Mouse (Mus musculus): ENCODE data around the gene Zfp26.

The Zfp26 gene

DNA sequence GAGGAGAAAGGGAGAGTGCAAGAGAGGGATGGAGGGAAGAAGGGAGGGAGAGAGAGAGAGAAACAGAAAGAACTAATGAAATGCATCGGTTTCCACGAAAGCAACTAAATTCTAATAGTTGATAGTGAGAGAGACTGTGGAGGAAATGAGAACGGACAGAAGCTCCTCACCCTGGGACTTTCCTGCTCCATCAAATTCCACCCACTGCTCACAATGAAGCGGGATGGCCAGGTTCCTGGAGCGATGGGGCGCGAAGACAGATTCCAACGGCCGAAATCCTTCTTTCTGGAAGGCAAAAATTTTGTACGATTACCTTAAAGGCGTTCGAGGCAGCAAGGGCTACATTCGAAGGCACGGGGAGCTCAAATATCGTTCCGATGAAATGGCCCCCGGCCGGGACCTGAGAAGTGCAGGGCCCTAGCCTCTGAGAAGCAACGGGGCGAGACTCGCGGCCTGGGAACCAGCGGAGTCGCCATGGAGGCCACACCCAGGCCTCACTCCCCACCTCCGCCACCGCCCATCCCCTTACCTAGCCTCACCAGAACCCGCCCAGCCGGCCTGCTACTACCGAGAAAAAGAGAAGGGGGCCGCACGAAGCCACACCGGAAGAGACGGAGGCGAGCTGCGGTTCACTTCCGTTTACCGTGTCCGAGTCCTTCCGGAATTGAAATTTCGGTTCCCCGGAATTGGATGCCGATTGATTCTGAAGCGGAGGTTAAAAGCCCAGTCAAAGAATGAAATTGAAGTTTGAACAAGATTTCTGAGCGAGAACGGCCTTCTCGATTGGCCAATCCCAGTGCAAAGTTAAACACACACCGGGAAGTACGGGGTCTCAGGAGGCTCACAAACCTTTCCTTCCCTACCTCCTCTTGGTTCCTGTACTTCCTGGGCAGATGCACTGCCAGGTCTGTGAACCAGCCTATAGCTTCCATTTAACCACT, at the start of gene Zfp26:
Gene Zfp26 (minus strand): TSS at position 786 of the 941 bp plus-strand sequence.
- DNase-seq (ENCODE audit: low read depth, low spot score) = peak; percentile 92

DNA sequence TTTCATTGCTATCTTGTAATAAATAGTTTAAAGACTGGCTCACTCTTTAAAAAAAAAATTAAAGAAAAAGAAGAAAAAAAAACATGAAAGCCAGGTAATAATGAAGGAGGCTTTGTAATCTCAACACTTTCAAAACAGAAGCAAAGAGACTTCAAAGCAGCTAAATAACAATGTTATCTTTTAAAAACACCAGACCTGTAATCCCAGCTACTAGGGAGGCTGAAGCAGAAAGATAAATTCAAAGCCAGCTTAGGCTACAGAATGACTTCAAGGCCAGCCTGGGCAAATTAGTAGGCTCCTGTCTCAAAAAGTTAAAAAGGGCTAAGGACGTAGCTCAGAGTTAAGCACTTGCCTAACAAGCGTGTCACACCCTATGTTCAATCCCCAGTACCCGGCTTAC, 49.7 kb upstream of the Zfp26 start:
- no peak for DNase-seq (ENCODE audit: low read depth, low spot score)

DNA sequence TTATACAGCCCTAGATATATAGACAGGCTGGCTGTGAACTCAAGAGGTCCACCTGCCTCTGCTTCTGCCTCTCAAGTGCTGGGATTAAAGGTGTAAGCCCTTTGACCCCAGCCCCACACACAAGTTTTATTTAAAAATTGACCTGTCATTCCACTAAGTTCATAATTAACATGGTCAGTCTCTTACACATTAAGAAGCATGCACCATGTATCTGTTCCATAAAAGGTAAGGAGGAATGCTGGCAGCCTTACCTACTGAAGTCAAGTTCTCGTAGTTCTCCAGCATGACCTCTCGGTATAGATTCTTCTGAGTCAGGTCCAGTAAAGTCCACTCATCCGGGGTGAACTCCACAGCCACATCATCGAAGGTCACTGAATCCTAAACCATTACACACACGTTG, 44.8 kb upstream of the Zfp26 start:
- DNase-seq (ENCODE audit: low read depth, low spot score) = no peak

DNA sequence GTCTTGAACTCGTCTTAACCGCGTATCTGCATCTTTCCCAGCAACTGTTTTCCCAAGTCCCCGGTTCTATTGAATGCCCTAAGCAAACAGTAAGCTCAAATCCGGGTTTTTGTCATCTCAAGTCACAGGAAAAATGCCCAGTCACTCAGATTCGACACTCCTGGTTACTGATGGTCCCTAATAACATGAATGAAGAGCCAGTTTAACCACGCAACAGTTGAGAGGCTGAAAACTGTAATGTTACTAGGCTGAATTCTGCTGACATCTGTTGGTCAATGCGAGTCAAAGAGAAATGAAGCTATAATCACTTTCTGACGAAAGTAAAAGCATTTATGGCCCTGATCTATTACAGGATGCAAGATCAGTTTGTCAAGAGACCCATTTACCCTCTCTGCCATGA, 33.3 kb upstream of the Zfp26 start:
- DNase-seq (ENCODE audit: low read depth, low spot score) = peak; percentile 49

DNA sequence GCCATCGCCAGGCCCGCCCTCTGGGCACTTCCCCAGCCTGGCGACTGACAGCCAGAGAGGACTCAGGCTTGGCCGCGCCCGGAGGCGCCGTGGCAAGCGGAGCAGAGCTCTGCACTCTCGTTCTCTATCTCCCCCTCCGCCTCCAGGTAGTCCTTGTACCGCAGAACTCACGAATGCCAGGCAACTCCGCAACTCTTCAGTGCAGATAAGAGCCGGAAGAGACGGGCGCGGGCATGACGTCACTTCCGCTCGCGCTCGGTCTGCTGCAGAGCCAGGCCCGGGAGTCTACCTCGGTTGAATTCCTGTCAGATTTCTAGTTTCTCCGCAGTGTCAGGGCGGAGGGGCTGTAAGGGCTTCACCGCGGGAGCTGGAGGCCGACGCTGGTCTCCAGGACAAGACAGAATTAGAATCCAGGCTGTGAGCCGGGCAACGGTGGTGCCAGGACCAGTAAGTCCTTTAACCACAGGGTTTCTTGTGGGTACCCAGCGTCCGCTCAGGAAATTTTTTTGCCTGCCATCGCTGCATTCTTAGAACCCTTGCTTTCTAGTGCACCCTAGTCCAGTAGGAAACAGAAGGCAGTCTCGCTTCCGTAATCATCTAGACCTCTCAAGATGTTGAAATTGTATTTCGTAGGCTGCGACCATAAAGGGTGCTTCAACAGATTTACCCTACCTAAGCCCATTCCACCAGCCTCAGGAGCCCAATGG, 32.7 kb upstream of the Zfp26 start, which contains the start of gene Zfp426:
Gene Zfp426 (minus strand): TSS at position 220 of the 707 bp plus-strand sequence.
- peak; percentile 98 for DNase-seq (ENCODE audit: low read depth, low spot score)

DNA sequence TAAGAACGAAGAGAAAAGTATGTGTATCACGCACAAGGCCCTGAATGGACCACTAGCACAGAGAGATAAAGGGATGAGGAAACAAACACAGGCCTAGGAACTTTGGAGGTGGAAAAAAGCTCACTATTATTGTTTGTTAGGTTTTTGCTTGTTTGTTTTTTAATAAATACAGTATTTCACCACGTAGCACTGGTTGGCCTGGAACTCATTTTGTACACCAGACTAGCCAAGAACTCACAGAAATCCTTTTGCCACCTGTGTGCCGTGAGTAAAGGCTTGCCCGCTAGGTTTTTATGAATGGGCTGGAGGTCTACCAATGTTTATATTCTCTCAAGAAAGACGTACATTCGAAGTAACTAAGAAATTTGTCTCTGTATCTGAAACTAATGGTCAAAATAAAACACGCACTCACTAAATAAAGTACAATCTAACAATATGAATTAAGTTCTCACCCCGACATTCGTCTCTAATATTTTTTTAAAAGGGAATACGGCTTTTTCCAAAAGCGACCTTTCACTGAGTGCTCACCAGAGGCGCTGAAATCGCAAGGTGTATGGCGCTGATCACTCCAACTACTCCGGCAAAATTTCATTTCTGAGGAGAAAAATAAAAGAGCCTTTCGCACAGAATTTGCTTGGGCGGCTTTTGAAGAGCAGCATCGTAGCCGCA, 32.0 kb upstream of the Zfp26 start:
- peak; percentile 15 for DNase-seq (ENCODE audit: low read depth, low spot score)

DNA sequence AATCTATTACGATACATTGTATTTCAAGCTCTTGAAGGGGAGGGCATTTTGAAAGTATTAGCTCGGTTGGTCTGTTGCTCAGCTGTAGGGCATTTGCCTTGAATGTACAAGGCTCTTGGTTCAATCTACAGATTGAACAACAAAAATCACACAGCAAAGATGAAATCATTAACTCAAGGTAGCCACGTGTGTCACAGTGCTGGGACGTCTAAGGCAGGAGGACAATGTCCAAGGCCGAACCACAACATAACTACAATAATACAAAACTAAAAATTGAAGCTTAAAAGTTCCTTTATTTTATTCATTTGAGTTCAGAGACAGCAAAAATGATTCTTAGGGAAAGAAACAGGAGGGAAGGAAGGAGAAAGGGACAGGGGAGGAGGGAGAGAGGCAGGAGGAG, 29.6 kb upstream of the Zfp26 start:
- DNase-seq (ENCODE audit: low read depth, low spot score) = no peak

DNA sequence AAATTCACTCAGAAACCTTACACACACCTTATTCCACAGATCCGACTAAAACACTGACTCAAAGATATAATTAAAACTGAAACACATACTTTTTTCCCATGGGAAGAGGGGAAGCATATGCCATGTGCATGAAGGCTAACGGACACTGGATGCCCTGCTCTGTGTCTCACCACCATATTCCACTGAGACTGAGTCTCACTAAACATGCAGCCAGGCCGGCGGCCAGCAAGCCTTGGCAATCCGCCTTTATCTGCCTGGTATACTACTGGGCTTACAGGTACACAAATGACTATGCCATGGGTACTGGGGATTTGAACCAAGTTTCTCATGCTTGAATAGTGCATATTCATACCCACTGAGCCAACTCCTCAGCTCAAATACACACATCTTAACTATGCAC, 19.4 kb upstream of the Zfp26 start:
- no peak for DNase-seq (ENCODE audit: low read depth, low spot score)

DNA sequence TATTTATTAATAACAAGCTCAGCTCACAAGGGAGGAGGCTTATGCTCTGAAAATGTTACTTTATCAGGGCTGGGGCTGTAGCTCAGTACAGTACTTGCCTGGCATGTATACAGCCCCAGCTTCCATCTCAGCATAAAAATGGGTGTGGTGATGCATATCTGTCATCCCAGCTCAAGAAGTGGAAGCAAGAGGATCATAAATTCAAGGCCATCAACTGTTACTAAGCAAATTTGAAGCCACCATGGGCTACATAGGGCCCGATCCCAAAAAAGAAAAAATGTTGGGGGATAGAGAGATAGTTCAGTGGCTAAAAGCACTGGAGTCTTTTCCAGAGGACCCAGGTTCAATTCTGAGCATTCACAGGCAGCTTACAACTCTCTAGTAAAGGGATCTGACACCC, 16.7 kb upstream of the Zfp26 start:
- DNase-seq (ENCODE audit: low read depth, low spot score) = no peak

DNA sequence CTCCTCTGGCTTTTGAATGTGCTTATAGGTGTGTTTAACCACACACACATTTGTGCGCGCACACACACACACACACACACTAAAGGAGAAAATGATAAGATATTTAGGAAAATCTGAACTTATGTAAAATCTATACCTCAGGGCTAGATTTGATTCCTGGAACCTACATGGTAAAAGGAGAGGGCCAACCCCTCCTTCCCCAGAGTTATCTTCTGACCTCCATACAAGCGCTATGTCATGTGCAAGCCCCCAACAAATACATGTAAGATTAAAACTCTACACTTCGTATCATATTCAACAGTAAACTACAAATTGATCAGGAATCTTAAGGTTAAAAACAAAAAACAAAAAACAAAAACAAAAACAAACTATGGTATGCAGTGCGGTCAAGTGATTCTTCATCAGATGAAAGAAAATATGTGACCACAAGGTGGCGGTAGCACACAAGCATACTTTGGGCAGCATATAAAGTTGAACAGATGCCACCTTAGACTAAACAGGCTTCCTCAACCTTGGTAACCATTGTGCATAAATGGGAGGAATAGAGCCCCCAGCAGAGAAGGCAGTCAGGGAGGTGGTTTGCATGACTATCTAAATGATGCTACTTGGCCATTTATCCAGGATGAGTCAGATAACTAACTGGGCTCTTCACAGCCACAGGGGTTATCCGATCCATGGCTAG, 6.9 kb upstream of the Zfp26 start:
- peak; percentile 84 for DNase-seq (ENCODE audit: low read depth, low spot score)

DNA sequence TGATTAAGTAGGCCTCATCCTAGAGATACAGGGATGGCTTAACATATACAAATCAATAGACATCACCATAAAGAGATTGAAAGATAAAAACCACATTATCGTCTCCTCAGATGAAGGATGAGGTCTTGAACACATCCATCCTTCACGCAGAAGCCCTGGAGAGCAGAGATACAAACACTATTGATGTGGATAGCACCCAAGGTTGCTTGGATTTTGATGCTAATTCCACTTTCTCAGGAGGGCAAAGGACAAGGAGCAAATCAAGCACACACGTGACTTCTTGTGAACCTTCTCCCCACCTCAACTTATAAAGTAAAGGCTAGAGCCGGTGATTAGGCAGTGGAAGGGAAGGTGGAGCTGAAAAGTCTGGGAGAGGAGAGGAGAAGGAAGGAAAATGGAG, 6.3 kb downstream of the Zfp26 start:
- no peak for DNase-seq (ENCODE audit: low read depth, low spot score)

DNA sequence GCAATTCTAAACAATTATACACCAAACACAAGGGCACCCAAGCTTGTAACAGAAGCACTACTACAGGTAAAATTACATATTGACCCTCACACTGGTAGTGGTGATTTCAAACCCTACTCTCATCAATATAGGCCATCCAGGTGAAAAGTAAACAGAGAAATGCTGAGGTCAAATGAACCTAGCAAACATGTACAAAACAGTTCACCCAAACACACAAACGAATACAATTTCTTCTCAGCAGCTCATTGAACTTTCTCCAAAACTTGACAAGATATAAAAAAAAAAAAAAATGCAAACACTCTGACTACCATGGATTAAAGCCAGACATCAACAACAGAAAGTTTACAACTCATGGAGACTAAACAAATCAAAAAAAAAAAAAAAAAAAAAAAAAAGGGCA, 8.5 kb downstream of the Zfp26 start:
- DNase-seq (ENCODE audit: low read depth, low spot score) = no peak

DNA sequence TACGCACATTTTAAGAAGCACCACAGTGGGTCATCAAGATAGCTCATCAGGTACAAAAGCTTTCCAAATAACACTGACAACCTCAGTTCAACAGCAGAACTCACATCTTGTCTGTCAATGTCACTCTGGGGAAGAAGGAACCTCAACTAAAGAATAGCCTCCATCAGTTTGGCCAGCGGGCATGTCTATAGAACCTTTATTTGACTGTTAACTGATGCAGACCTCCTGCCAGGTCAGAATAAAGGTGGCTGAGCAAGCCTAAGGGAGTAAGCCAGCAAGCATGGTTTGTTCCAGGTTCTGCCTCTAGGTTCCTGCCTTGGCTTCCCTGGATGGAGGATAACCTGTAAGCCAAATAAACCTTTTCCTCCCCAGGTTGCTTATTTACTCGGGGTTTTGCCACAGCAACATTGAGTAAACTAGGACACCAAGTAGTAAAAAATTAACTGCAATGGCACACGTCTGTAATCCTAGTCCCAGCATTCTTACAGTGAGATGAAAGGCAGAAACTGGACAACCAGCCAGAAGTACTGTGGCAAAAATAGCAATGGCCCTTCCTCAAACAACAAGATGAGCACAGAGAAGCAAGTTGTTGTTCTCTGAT, 16.7 kb downstream of the Zfp26 start:
- no peak for DNase-seq (ENCODE audit: low read depth, low spot score)

DNA sequence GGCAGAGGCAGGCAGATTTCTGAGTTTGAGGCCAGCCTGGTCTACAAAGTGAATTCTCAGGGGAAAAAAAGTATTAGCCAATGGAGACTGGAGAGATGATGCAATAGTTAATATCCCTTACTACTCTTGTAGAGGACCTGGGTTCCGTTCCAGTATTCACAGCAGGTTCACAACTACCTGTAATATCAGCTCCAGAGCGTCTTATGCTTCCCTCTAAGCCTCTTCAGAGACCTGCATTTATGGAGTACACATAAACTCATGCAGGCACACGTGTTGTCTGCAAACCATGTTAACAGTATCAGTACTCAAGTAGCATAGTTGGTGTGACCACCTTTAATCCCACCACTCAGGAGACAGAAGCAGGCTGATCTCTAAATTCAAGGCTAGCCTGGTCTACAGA, 30.0 kb downstream of the Zfp26 start:
- DNase-seq (ENCODE audit: low read depth, low spot score) = no peak

DNA sequence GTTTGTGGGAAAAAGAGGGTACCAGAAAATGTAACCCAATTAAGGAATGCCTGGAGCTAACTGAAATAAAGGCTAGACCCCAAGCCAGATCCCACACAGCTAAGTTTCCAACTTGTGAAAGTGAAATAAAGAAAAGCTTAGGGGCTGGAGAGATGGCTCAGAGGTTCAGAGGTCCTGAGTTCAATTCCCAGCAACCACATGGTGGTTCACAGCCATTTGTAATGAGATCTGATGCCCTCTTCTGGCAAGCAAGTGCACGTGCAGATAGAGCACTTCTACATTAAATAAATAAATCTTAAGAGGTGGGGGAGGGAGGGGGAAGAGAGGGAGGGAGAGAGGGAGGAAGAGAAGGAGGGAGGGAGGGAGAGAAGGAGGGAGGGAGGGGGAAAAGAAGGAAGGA, 48.5 kb downstream of the Zfp26 start:
- no peak for DNase-seq (ENCODE audit: low read depth, low spot score)

DNA sequence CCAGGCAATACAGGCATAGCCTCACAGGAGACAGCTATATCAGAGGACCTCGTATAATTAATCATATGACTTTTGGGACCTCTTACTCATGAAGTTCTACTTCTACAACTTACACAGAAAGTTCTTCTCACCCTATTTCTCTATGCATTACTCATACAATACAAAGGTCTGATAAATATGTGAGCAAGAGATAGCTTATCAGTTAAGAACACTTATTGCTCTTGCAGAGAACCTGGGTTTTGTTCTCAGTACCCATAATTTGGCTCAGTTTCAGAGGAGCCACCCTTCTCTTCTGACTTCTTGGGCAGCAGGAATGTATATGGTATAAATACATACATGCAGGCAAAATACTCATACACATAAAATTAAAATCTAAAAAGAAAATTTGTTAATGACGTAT, 50.6 kb downstream of the Zfp26 start:
- DNase-seq (ENCODE audit: low read depth, low spot score) = no peak

DNA sequence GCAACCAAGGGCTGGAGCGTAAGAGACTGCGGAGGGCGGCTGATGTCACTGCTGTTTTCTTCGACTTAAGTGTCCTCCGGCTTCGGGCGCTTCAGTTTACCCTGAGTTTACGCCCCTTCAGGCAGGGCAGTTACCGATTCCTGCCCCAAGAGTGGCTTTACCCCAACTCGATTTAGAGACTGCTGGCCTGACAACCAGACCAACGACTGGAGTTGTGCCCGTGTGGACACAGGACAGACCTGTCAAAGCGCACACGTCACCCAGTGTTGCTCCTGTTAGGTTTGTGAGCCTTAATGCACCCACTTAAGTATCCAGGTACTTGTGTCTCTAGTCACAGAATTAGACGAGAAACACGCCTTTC, 74.6 kb downstream of the Zfp26 start:
- no peak for DNase-seq (ENCODE audit: low read depth, low spot score)

DNA sequence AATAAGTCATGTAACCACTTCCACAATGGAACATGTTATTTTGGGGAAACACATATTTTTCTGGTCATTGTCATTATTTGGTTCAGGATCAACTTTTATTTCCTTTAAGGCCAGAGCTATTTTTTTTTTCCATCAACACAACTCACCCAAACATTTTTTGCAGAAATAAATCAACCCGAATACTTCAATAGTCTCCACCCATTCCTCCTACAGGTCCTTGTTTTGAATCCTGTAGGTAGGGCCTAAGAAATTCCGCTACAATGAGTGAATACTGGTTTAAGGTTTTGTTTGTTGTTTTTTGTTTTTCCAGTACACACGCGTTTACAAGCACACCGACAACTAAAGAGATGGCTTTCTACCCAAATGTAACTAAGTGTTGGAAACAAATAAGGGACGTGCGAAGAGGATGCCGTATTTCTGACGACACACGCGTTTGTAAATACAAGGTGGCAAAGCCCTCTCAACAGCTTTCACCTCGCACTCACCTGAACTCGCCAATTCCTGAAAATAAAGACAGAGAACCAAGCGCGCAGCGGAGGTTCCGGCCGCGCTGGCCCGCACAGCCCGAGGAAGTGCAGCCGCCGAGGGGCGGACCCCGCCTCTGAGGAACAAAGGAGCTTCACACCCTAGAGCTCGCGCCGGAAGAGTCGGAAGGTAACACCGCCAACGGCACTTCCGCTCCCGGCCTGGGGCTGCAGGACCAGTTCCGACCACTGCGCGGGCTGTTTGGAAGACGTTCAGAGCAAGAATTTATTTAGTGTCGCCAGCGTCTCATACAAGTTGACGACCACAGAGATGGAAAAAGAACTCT, 75.2 kb downstream of the Zfp26 start, which contains the start of gene Zfp560:
Gene Zfp560 (minus strand): TSS at position 646 of the 811 bp plus-strand sequence.
- DNase-seq (ENCODE audit: low read depth, low spot score) = peak; percentile 96

DNA sequence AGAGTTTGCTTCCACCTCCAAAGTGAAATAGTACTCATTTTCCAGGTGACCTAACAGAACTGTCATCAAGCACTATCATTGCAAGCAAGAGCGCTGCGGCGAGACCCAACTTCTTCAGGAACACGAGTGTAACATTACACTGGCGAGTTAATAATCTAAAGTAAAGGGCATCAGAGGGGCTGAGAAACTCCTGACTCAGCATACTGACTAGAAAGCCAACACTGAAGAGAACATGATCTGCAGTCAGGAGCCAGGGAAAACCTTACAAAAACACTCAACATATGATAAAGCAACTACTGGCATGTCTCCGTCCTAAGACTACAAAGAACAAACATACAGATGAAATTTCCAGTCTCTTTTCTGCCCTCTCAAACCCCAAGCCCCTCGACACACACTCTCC, 76.3 kb downstream of the Zfp26 start:
- DNase-seq (ENCODE audit: low read depth, low spot score) = no peak
